Mouse (Mus musculus) bone marrow macrophage, adult 2 months (primary cell): ENCODE data around the gene Il17rd. TPM values are rescaled to one million over a fixed set of nuclear protein-coding genes. Genes with fewer than 3 reads are reported as not detected.

Experiments
- H3K27ac ChIP-seq: 2 replicates; pipeline ENCODE4 v1.5.1; 2012; ENCODE audit warnings: low read depth, low read length; ENCODE audit not compliant: insufficient read depth
- H3K4me1 ChIP-seq: 2 replicates; pipeline ENCODE4 v1.6.1; 2012; ENCODE audit warnings: low read length; ENCODE audit not compliant: control insufficient read depth, insufficient read depth
- H3K4me3 ChIP-seq: 2 replicates; pipeline ENCODE4 v1.5.1; 2012; ENCODE audit warnings: mild to moderate bottlenecking, low read length, moderate library complexity; ENCODE audit not compliant: insufficient read depth
- CTCF ChIP-seq: IDR thresholded peaks from 2 replicates; pipeline ENCODE4 v1.5.1; 2012; ENCODE audit warnings: low read depth, mild to moderate bottlenecking, low read length, moderate library complexity
- POLR2A ChIP-seq: IDR thresholded peaks from 2 replicates; pipeline ENCODE4 v1.6.1; 2012; ENCODE audit warnings: mild to moderate bottlenecking, low read depth, low read length, borderline replicate concordance
- polyA plus RNA-seq: library from polyadenylated mRNA; stranded (reverse); fragments of >200 nt; gene quantifications from 2 replicates; pipeline ENCODE4 v1.2.4, GENCODE M21; 2012; ENCODE audit not compliant: missing spikeins, insufficient read depth, insufficient read length

Il17rd gene
- polyA plus RNA-seq, 1 experiment, result 0.11 TPM

DNA sequence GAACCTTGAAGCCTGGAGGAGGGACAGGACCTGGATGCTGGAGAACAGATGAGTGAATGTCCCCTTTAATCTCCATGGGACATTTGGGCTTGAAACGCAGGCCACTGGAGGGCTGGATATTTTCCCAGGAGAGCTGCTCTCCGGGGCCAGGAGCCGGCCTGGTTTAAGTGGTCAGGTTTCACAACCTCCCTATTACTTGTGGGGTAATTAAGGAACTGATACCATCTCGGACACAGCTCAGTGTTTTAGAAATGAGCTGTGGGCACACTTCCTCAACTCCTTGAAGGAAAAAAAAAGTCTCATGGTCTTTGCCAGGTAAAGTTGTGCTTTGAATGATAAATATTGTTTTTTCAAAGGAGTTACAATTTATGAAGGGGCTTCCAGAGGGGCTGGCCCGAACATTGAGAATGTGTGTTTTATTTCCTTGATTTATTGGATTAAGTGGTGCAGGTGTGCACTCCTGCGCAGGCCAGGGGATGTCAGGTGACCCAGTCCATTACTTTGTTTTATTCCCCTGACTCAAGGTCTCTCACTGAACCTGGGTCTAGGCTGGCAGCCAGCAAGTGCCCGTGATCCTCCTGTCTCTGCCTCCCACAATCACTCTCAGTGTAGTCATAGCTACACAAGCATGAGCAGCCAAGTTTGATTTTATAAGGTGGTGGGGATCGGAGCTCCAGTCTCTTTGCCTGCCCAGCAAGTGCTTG is 3.7 kb downstream of the Il17rd start:
- H3K4me3 ChIP-seq, result no peak overlapping the region
- H3K4me1 ChIP-seq, result peaks cover 2% of the 10 kb centered on the region; the same call in 1 of the 2 replicates
- TF ChIP-seq POLR2A (no peak), CTCF (no peak)
- H3K27ac ChIP-seq, result no peak overlapping the region

DNA sequence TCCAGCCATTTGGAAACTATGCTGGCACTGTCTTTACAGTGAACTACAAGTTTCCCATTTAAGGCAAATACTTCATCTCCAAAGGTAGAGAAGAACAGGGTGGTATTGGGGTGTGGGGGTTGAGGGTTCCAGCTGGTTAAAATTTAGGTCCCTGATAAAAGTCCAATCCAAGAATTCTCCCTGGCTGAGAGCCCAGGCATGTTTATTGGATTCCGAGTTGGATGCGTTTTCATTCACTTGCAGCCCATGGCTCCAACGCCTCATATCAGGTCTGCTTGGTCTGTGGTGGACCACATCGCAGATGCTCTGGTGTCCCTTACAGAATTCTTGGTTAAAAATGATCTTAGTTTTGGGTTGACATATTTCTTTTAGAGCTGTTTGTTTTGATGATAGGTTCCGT is 4.7 kb downstream of the Il17rd start:
- no peak for TF ChIP-seq POLR2A
- Histone ChIP-seq H3K4me1 (peaks cover 2% of the 10 kb centered on the region; the same call in 1 of the 2 replicates), H3K27ac (no peak overlapping the region), H3K4me3 (no peak overlapping the region)

DNA sequence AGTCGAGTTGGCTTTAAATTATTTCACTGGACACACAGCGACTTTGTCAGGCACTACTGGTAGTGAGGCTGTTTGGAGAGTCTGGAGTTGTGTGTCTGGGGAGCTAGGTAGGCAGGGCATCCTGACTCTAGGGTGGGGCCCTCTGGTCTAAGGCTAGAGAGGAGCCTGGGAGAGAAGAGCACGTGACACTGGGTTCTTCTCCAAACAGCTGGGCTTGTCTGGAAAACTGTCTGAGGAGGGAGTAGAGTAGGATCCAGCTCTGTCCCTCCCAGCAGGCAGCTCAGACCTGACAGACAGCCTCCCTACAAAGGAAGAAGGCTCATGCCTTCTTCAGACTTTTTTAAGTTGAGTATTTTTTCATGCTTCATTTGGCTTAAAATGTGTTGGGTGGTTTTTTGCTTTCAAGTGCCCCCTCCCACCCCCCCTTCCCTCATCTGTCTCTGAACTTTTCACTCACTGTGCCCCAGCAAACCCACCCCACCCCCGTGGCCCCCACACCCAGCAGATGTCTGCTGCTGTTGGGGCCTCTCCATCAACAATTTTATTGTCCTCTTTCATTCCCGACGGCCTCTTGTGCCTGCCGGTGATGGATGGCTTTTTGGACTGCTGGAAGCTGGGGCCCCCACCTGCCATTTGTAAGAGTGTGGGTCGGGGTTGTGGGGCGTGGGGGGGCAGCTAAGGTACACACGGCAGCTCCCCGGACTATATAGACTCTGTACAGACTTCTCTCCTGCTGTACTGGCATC is 5.7 kb downstream of the Il17rd start:
- Histone ChIP-seq H3K27ac (no peak overlapping the region), H3K4me3 (no peak overlapping the region), H3K4me1 (peaks cover 2% of the 10 kb centered on the region; the same call in 1 of the 2 replicates)
- TF ChIP-seq POLR2A, result no peak

GRCm38 (mm10) chr14:27044967-27045361 is 6.2 kb downstream of the Il17rd start:
- no peak overlapping the region for H3K4me3 ChIP-seq
- H3K27ac ChIP-seq, result no peak overlapping the region
- TF ChIP-seq POLR2A (no peak), CTCF (no peak)
- peaks cover 2% of the 10 kb centered on the region; the same call in 1 of the 2 replicates for H3K4me1 ChIP-seq

DNA sequence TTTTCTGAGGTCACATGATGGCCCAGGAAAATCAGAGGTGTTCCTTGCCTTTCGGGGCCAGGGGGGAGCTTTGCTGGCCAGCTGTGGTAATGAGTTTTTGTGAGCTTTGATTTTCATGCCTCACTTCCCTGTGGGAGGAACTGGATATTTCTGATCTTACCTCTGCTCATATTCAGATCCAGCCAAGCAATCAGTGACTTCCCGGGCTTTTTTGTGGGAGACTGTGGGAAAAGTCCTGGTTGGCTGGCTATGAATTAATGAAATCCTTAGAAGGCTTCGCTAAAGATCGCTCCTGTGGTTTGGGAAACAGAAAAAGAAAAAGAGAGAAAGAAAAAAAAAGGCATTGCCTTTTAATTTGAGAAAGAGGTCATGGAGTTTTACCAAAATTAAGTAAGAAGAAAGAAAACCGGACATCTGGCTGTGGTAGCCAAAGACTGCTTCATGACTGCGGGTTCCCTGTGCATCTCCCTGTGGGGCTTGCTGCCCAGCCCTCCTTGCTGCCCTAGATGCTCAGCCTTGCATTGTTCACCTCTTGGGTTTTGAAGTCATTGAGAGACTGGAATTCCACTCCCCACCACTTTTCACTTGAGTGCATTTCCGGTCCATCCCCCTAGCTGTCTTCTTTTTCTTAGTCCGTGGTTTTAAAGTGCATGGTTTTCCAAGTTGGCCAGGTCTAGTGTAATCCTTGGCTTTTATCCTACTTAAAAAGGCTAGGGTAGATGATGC is 9.7 kb downstream of the Il17rd start:
- Histone ChIP-seq H3K4me3 (no peak overlapping the region), H3K4me1 (peaks cover 2% of the 10 kb centered on the region; the same call in 1 of the 2 replicates), H3K27ac (no peak overlapping the region)
- TF ChIP-seq POLR2A (no peak), CTCF (no peak)

DNA sequence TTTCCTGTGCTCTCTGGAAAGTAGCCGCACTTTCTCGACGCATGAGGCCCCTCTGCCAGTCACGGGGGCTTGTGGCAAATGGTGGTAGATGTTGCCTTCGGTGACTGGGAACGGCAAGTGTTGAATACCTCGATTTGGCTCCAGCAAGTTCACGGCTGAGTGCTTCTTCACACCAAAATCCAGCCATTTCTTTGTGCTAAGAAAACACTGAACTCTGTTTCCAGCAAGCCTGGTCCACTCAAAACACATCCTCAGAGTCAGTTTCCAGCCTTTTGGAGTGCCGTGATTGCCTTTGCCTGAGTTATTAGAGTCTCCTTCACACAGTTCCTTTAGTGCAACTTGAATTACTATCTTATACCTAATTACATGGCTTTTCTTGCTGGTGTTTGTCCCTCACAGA is 11.3 kb downstream of the Il17rd start:
- Histone ChIP-seq H3K4me1 (no peaks in the 10 kb centered on the region), H3K27ac (no peak overlapping the region), H3K4me3 (no peak overlapping the region)
- TF ChIP-seq POLR2A, result no peak
- TF ChIP-seq CTCF, result no peak

DNA sequence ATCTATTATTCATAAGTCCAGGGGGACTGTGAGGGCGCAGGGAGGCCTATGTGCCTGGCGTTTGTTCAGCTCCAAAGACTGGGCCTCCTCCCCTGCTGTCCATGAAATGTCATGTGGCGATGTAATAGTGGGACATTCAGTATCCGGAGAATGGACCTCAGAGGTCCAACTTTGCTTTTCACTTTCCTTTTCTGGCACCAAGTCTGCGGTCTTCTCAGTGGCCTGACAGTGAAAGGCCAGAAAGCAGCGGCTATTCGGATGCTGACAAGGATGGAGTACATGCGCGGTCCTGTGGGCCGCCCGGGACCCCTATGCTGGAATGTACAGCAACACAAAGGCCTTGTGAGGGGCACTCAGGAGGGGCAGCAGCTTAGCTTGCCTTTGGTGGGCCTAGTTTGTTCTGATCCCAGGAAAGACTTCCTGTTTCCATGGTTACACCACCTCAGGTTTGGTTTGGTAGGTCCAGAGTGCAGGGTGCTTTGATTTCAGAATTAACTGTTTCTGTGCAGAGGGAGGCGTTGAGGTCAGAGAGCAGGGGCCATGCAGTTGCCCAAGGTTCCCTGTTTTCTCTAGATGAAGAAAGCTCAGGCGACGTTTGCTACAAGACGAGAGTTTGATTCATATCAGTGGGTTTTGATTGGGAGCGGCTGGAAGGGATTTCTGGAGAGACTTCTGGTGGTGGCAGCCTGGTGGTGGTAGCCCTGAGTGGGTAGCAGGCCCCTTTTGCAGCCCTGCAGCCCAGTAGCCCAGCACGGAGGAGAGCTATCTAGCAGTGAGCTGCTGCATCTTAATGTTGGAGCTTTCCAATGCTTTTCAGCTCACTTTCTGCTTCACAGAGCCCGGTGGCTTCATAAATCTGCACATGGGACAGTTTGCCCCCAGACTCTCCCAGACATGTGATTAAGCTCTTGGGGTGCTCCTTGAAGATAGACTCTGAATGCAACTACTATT is 12.1 kb downstream of the Il17rd start:
- H3K27ac ChIP-seq, result no peak overlapping the region
- no peaks in the 10 kb centered on the region for H3K4me1 ChIP-seq
- H3K4me3 ChIP-seq, result no peak overlapping the region
- TF ChIP-seq CTCF (no peak), POLR2A (no peak)

DNA sequence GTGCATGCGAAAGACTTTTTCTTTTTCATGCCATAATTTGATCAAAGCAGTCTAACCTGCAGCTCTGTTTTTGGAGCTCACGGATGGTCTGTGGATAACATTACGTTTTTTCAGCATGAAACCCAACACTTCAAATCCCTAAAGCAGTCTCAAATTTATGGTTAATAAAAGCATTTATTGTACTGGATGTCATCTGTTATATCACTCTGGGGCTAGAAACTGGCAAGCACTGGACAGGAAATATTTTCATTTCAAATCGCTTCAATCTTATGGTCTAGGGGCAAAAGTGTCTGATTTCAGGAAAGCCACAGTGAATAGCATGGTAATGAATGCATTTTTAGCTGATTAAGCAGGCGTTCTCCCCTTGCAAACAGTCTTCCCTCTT is 12.8 kb downstream of the Il17rd start:
- TF ChIP-seq POLR2A (no peak), CTCF (no peak)
- no peaks in the 10 kb centered on the region for H3K4me1 ChIP-seq
- H3K4me3 ChIP-seq, result no peak overlapping the region
- no peak overlapping the region for H3K27ac ChIP-seq

DNA sequence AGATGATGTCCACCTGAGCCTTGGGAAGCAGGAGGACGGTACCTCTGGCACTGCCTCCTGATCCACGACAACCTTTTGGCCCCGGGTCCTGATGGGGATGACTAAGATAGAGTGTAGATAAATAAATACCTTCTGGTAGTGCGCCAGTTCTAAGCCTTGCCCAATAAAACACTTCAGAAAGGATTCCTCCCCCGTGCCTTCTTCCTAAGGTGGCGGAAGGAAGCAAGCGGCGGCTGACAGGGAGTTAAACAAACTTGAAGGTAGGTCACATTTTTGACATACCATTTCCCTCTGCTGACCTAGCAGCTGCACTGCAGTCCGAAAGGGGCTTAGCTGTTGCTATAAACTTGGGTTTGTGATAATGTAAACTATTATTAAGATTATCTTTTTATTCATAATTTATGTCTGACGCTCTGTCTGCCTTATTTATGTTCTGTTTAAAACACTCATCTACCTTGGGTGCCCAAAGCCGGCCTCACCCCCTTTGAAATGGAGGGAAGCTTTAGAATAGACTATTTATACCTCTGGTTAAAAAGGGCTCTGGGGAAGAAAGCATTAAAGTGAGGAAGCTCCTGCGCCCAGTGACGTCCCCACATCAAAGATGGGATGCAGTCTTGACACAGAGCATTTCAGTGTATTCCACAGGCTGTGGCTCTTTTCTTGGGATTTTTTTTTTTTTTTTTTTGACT is 19.9 kb downstream of the Il17rd start:
- Histone ChIP-seq H3K27ac (no peak overlapping the region), H3K4me1 (no peaks in the 10 kb centered on the region), H3K4me3 (no peak overlapping the region)
- TF ChIP-seq POLR2A (no peak), CTCF (no peak)
